Mouse (Mus musculus): ENCODE data around the gene Pxn.

The Pxn gene

GRCm38 (mm10) chr5:115529742-115530446, 23.4 kb downstream of the Pxn start:
- no peak for DNase-seq

GRCm38 (mm10) chr5:115530447-115530809, 24.0 kb downstream of the Pxn start:
- peak; percentile 52 for DNase-seq

GRCm38 (mm10) chr5:115531671-115532270, 25.3 kb downstream of the Pxn start:
- no peak for DNase-seq

GRCm38 (mm10) chr5:115534290-115534731, 27.8 kb downstream of the Pxn start:
- DNase-seq: no peak

- no peak for DNase-seq
These were observed 28.4 kb downstream of the Pxn start for GRCm38 (mm10) chr5:115534856-115535255.

GRCm38 (mm10) chr5:115535635-115536034, 29.2 kb downstream of the Pxn start:
- DNase-seq: no peak

DNA sequence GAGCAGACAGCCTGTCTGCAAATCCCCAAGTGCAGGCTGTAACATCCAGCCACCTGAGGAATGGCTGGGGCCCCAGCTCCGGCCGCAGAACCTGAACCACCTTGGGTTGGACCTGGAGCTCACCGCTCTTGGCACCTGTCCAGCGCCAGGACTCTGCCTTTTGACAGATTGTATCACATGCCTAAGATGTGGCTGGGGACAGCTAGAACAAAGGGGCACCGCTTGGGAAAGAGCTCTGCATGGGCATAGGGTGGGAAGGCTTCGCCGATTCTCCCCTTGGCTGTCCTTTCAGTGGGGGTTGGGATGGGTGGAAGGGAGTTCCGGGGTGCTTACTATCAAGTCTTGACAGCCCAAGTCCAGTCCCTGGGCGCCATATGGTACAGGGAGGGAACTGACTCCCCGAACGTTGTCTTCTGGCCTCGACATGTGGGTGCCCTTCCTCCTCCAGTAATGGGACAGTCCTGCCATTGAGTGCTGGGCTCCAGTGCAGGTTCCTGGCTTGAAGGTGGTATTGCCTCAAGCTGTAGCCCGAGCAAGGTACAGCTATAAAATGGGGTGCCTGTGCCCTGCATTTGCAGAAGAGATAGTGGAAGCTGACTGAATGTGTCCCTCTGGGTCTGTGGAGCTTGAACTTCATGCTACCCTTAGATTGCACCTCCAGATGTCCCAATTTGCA, 31.7 kb downstream of the Pxn start:
- no peak for DNase-seq

DNA sequence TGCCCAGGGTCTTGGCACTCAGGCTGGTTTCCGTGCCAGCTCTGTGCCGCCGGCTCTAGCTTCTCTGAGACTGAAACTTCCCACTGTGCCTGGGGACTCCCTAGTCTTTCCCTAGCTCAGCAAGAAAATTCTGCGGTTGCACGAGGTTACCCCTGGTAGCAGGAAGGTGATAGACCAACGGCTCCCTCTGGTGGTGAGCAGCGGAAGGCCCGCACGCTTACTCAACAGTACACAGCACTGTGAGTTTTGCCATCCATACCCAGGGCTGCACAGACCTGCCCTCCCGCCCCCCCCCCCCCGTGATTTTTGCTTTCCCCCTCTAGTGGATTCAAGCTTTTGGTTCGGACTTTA, 32.2 kb downstream of the Pxn start:
- DNase-seq: peak; percentile 95

DNA sequence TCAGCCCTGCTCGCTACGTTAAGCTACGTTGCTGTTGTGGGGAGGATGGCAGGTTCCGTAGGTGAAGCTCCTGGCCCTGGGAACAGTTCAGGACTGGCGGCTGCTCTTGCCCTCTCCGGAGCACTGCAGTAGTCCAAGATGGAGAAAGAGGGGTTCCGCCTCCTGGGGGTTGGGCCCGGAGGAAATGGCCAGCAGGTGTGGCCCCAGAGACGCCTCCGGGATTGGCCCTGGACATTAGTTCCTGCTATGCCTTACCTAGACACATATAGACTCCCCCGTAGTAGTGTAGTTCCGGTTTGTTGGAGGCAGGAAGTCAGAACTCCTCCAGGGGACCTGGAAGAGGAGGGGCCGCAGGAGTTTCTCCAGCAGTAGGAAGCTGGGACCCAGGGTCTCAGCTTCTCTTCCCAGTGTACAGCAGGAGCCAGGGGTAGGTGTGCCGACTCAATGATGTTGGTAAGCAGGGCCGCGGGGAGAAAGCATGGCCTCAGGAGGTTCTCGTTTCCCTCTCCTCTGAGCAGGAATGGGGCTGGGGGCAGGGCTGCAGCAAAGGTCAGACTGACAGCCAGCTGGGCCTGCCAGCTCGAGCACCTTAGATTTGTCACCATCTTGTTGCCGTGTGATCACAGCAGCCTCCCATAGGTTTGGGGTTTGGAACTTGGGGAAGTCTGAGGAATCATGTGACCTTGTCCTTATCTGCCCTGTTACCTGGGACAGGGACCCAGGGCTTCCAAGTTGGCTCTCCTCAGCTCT, 36.3 kb downstream of the Pxn start:
- no peak for DNase-seq

- peak; percentile 70 for DNase-seq
These were observed 37.2 kb downstream of the Pxn start for GRCm38 (mm10) chr5:115543509-115544253.

- no peak for DNase-seq
These were observed 38.2 kb downstream of the Pxn start for GRCm38 (mm10) chr5:115544655-115545185.

DNA sequence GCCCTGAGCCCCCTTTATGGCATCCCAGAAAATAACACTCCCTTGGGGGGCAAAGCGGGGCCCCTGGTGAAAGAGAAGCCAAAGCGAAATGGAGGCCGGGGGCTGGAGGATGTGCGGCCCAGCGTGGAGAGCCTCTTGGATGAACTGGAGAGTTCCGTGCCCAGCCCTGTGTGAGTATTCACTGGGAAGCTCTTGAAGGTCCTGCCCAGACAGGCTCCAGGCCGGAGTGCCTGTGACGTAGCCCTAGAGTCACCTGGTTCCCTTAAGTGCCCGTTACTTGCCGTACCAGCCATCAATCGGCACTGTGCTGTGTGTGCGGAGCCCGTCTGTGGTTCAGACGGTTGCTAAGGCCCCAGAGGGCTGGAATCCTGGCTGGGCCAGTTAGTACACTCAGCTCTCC, 39.2 kb downstream of the Pxn start:
- DNase-seq: no peak

- no peak for DNase-seq
These were observed 40.1 kb downstream of the Pxn start for GRCm38 (mm10) chr5:115546536-115546935.

GRCm38 (mm10) chr5:115547014-115547413, 40.5 kb downstream of the Pxn start:
- no peak for DNase-seq

GRCm38 (mm10) chr5:115547421-115547820, 40.9 kb downstream of the Pxn start:
- no peak for DNase-seq

GRCm38 (mm10) chr5:115548501-115549285, 42.2 kb downstream of the Pxn start:
- DNase-seq: no peak

DNA sequence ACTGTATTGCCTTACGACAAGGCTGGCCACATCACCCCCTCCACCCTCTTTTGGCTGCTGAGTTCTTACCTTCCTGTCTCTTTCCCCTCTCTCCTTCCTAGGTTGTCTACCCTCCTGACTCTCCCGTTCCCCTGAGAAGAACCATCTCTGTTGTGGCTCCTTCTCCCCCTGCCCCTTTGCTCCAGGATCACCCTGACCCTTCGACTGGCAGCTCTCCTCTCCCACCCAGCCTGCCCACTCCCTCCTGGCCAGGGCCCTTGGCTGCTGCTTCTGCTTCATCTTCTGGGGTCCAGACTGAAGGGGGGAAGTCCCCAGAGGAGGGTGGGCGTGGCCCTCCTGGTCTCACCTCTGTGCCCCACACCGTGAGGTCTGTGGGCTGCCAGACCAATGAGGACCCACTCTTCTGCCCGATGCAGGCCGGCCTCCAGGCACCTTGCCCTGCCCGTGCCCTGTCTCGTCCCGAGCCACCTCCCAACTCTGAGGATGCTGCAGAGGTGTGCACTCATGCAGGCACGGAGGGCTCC, 44.1 kb downstream of the Pxn start:
- no peak for DNase-seq

DNA sequence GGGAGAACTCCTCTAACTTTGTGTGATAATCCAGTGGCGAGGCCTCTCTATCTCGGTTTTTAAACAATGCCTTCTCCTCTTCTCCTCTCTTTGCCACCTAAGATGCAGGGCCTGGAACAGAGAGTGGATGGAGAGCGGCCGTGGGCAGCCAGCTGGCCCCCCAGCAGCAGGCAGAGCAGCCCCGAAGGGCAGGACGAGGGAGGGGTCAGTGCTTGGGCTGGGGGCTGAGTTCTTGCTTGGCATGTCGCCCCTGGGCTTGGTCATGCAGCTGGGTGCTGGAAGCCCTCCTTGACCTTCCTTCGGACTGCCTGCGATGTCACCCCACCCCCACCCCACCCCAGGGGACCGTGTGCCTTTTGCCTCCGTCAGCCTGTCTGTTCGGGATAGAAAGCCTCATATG, 44.9 kb downstream of the Pxn start:
- no peak for DNase-seq

GRCm38 (mm10) chr5:115551799-115552198, 45.3 kb downstream of the Pxn start:
- DNase-seq: no peak

DNA sequence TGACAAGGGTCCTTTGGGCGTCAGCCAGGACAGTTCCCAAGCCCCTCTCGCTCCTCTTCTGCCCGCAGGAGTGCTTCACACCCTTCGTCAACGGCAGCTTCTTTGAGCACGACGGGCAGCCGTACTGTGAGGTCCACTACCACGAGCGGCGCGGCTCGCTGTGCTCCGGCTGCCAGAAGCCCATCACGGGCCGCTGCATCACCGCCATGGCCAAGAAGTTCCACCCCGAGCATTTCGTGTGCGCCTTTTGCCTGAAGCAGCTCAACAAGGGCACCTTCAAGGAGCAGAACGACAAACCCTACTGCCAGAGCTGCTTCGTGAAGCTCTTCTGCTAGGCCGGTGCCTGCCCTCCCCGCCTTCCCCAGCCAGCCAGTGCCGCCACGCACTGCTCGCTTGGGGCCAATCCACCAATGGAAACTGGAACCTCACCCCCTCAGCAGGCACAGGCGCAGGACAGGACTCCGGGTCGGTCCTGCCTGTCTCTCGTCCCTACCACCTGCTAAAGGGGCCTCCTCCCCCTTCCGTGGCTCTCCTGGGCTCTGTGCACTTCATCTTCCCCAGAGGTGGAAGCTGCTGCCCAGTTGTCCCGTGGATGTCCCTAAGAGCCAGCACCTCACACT, 47.4 kb downstream of the Pxn start:
- no peak for DNase-seq
